Mouse (Mus musculus): ENCODE data around the gene Tmigd3. TPM values are rescaled to one million over a fixed set of nuclear protein-coding genes. Genes with fewer than 3 reads are reported as not detected.
"Not testable (repeated sequence)": the region's sequence is repeated elsewhere in the genome, so short reads cannot be mapped to it uniquely, and the experiment has no call there.

Tmigd3 gene
- polyA plus RNA-seq, 1 experiment from 2014 or later: not detected

GRCm38 (mm10) chr3:105913839-105914681 is 43.4 kb downstream of the Tmigd3 start:
- no peaks in the 10 kb centered on the region for H3K36me3 ChIP-seq
- WGBS: 60% methylated on average over 10 of the region's 10 CpGs
- H3K27ac ChIP-seq: no peak overlapping the region
- H3K27me3 ChIP-seq (ENCODE audit: low read depth, poor library complexity, severe bottlenecking): no peaks in the 10 kb centered on the region
- H3K9me3 ChIP-seq (replicated peaks): no peaks in the 10 kb centered on the region
- H3K4me3 ChIP-seq: no peak overlapping the region
- 0 out of 2 replicates have a peak, but pooled peaks cover 3% of the 10 kb centered on the region for H3K4me1 ChIP-seq
- no peak for DNase-seq (ENCODE audit: low spot score)

- no peak for DNase-seq (ENCODE audit: low spot score)
- Histone ChIP-seq H3K4me3 (no peak overlapping the region), H3K27me3 (ENCODE audit: low read depth, poor library complexity, severe bottlenecking) (no peaks in the 10 kb centered on the region), H3K27ac (no peak overlapping the region), H3K4me1 (0 out of 2 replicates have a peak, but pooled peaks cover 3% of the 10 kb centered on the region), H3K36me3 (no peaks in the 10 kb centered on the region), H3K9me3 (replicated peaks) (no peaks in the 10 kb centered on the region)
- WGBS: 59% methylated on average over 1 of the region's 1 CpGs
These were observed 44.6 kb downstream of the Tmigd3 start for GRCm38 (mm10) chr3:105915281-105915680.

GRCm38 (mm10) chr3:105916455-105916854 is 45.8 kb downstream of the Tmigd3 start:
- H3K27me3 ChIP-seq (ENCODE audit: low read depth, poor library complexity, severe bottlenecking); H3K4me3 ChIP-seq; H3K4me1 ChIP-seq; DNase-seq (ENCODE audit: low spot score); H3K27ac ChIP-seq; H3K9me3 ChIP-seq (replicated peaks); H3K36me3 ChIP-seq: not testable (repeated sequence)

GRCm38 (mm10) chr3:105917656-105918354 is 47.1 kb downstream of the Tmigd3 start:
- no peaks in the 10 kb centered on the region for H3K9me3 ChIP-seq (replicated peaks)
- no peak overlapping the region for H3K27ac ChIP-seq
- H3K27me3 ChIP-seq (ENCODE audit: low read depth, poor library complexity, severe bottlenecking): no peaks in the 10 kb centered on the region
- 0 out of 2 replicates have a peak, but pooled peaks cover 3% of the 10 kb centered on the region for H3K4me1 ChIP-seq
- no peak overlapping the region for H3K4me3 ChIP-seq
- WGBS: 74% methylated on average over 10 of the region's 10 CpGs
- no peaks in the 10 kb centered on the region for H3K36me3 ChIP-seq
- no peak for DNase-seq (ENCODE audit: low spot score)

GRCm38 (mm10) chr3:105918355-105918745 is 47.6 kb downstream of the Tmigd3 start:
- Histone ChIP-seq H3K4me3 (no peak overlapping the region), H3K27ac (no peak overlapping the region), H3K27me3 (ENCODE audit: low read depth, poor library complexity, severe bottlenecking) (no peaks in the 10 kb centered on the region), H3K36me3 (no peaks in the 10 kb centered on the region), H3K4me1 (0 out of 2 replicates have a peak, but pooled peaks cover 3% of the 10 kb centered on the region), H3K9me3 (replicated peaks) (no peaks in the 10 kb centered on the region)
- WGBS: 88% methylated on average over 3 of the region's 3 CpGs
- no peak for DNase-seq (ENCODE audit: low spot score)

GRCm38 (mm10) chr3:105920743-105921142 is 50.0 kb downstream of the Tmigd3 start:
- H3K36me3 ChIP-seq; H3K4me3 ChIP-seq; DNase-seq (ENCODE audit: low spot score); H3K9me3 ChIP-seq (replicated peaks); H3K27ac ChIP-seq; H3K27me3 ChIP-seq (ENCODE audit: low read depth, poor library complexity, severe bottlenecking); H3K4me1 ChIP-seq: not testable (repeated sequence)

- H3K27me3 ChIP-seq (ENCODE audit: low read depth, poor library complexity, severe bottlenecking): no peaks in the 10 kb centered on the region
- WGBS: 76% methylated on average over 2 of the region's 2 CpGs
- no peak for DNase-seq (ENCODE audit: low spot score)
- H3K4me1 ChIP-seq: 0 out of 2 replicates have a peak, but pooled peaks cover 3% of the 10 kb centered on the region
- H3K27ac ChIP-seq: no peak overlapping the region
- H3K9me3 ChIP-seq (replicated peaks): no peaks in the 10 kb centered on the region
- H3K4me3 ChIP-seq: no peak overlapping the region
- no peaks in the 10 kb centered on the region for H3K36me3 ChIP-seq
These were observed 51.3 kb downstream of the Tmigd3 start for GRCm38 (mm10) chr3:105921959-105922358.

- Histone ChIP-seq H3K27me3 (ENCODE audit: low read depth, poor library complexity, severe bottlenecking) (no peaks in the 10 kb centered on the region), H3K27ac (no peak overlapping the region), H3K9me3 (replicated peaks) (no peaks in the 10 kb centered on the region), H3K36me3 (no peaks in the 10 kb centered on the region), H3K4me1 (no peaks in the 10 kb centered on the region), H3K4me3 (no peak overlapping the region)
- DNase-seq (ENCODE audit: low spot score): no peak
- WGBS: 92% methylated on average over 9 of the region's 9 CpGs
These were observed 53.9 kb downstream of the Tmigd3 start for GRCm38 (mm10) chr3:105924616-105925015.

GRCm38 (mm10) chr3:105927561-105928194 is 57.0 kb downstream of the Tmigd3 start:
- no peaks in the 10 kb centered on the region for H3K4me1 ChIP-seq
- DNase-seq (ENCODE audit: low spot score): no peak
- H3K4me3 ChIP-seq: no peak overlapping the region
- H3K27me3 ChIP-seq (ENCODE audit: low read depth, poor library complexity, severe bottlenecking): no peaks in the 10 kb centered on the region
- H3K27ac ChIP-seq: no peak overlapping the region
- WGBS: 83% methylated on average over 7 of the region's 7 CpGs
- H3K36me3 ChIP-seq: no peaks in the 10 kb centered on the region
- no peaks in the 10 kb centered on the region for H3K9me3 ChIP-seq (replicated peaks)

GRCm38 (mm10) chr3:105928195-105928569 is 57.5 kb downstream of the Tmigd3 start:
- WGBS: 90% methylated on average over 3 of the region's 3 CpGs
- no peaks in the 10 kb centered on the region for H3K4me1 ChIP-seq
- H3K4me3 ChIP-seq: no peak overlapping the region
- H3K27me3 ChIP-seq (ENCODE audit: low read depth, poor library complexity, severe bottlenecking): no peaks in the 10 kb centered on the region
- H3K9me3 ChIP-seq (replicated peaks): no peaks in the 10 kb centered on the region
- no peak for DNase-seq (ENCODE audit: low spot score)
- H3K36me3 ChIP-seq: no peaks in the 10 kb centered on the region
- no peak overlapping the region for H3K27ac ChIP-seq

- H3K4me3 ChIP-seq: no peak overlapping the region
- 89% methylated on average over 6 of the region's 6 CpGs for WGBS
- H3K27me3 ChIP-seq (ENCODE audit: low read depth, poor library complexity, severe bottlenecking): no peaks in the 10 kb centered on the region
- no peak overlapping the region for H3K27ac ChIP-seq
- H3K9me3 ChIP-seq (replicated peaks): no peaks in the 10 kb centered on the region
- no peak for DNase-seq (ENCODE audit: low spot score)
- no peaks in the 10 kb centered on the region for H3K4me1 ChIP-seq
- no peaks in the 10 kb centered on the region for H3K36me3 ChIP-seq
These were observed 58.1 kb downstream of the Tmigd3 start for GRCm38 (mm10) chr3:105928781-105929180.

- no peak overlapping the region for H3K4me3 ChIP-seq
- no peaks in the 10 kb centered on the region for H3K27me3 ChIP-seq (ENCODE audit: low read depth, poor library complexity, severe bottlenecking)
- H3K9me3 ChIP-seq (replicated peaks): no peaks in the 10 kb centered on the region
- H3K27ac ChIP-seq: no peak overlapping the region
- WGBS: 90% methylated on average over 7 of the region's 7 CpGs
- H3K4me1 ChIP-seq: no peaks in the 10 kb centered on the region
- no peaks in the 10 kb centered on the region for H3K36me3 ChIP-seq
- DNase-seq (ENCODE audit: low spot score): no peak
These were observed 59.1 kb downstream of the Tmigd3 start for GRCm38 (mm10) chr3:105929821-105930220.

- no peaks in the 10 kb centered on the region for H3K27me3 ChIP-seq (ENCODE audit: low read depth, poor library complexity, severe bottlenecking)
- no peaks in the 10 kb centered on the region for H3K4me1 ChIP-seq
- 91% methylated on average over 2 of the region's 2 CpGs for WGBS
- H3K9me3 ChIP-seq (replicated peaks): no peaks in the 10 kb centered on the region
- no peak for DNase-seq (ENCODE audit: low spot score)
- no peak overlapping the region for H3K4me3 ChIP-seq
- H3K36me3 ChIP-seq: no peaks in the 10 kb centered on the region
- H3K27ac ChIP-seq: no peak overlapping the region
These were observed 60.4 kb downstream of the Tmigd3 start for GRCm38 (mm10) chr3:105931095-105931494.
